Mouse (Mus musculus): ENCODE data around the gene Egr4. TPM values are rescaled to one million over a fixed set of nuclear protein-coding genes. Genes with fewer than 3 reads are reported as not detected.

Gene Egr4
- polyA plus RNA-seq, 1 experiment: not detected

DNA sequence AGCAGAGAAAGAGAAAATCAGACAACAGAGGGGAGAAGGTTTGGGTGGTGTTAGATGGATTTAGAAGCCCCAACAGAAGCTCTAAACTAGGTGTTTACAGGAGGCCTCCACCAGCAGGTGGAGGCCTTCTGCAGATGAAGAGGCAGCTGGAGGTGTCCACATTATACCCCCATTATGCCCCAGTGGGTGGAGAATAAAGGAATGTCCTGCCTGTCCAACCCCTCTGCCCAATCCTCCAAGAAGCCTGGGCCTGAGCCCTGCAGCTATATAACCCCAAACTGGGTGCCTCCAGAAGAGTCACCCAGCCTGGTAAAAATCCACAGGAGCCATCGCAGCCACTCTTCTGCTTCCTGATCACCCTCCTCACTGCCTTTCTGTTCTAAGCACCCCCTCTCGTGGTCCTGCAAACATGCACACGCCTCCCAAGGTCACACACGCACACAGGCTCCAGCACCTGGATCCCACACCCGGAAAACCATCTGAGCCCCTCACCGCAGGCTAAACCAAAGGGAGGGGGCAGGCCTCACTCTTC, 11.8 kb downstream of the Egr4 start:
- Histone ChIP-seq H3K4me3 (replicated peaks; ENCODE audit: extremely low read depth, low read depth, low read length) (no peak overlapping the region), H3K4me1 (ENCODE audit: control insufficient read depth, insufficient read depth, low read length) (no peaks in the 10 kb centered on the region)
- no peak for DNase-seq
- TF ChIP-seq POLR2A (IDR thresholded peaks at IDR 0.05; ENCODE audit: borderline replicate concordance, extremely low read depth, low read depth, low read length): no peak
- no peak for TF ChIP-seq CTCF (IDR thresholded peaks at IDR 0.05; ENCODE audit: insufficient read depth, low read length)
- 17% methylated on average over 6 of the region's 6 CpGs for WGBS

DNA sequence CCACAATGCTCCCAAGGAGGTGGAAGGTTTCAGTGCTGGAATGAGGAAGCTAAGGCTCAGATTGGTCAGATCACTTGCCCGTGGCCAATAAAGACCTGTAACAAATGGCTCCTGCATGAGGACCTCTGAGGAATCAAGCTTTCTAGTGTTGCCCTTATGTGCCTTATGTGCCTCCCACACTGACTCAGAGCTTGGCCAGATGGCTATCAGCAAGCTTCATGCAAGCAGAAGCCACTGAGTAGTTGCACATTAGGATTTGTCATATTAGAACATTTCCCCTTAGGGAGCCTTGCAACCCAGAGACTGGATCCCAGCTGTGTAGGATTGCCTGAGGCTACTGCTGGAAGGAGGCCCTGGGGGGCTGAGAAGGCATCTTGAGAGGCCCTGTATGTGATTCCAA, 13.0 kb downstream of the Egr4 start:
- 77% methylated on average over 1 of the region's 1 CpGs for WGBS
- DNase-seq: no peak
- Histone ChIP-seq H3K4me3 (replicated peaks; ENCODE audit: extremely low read depth, low read depth, low read length) (no peak overlapping the region), H3K4me1 (ENCODE audit: control insufficient read depth, insufficient read depth, low read length) (no peaks in the 10 kb centered on the region)
- TF ChIP-seq CTCF (IDR thresholded peaks at IDR 0.05; ENCODE audit: insufficient read depth, low read length) (no peak), POLR2A (IDR thresholded peaks at IDR 0.05; ENCODE audit: borderline replicate concordance, extremely low read depth, low read depth, low read length) (no peak)

DNA sequence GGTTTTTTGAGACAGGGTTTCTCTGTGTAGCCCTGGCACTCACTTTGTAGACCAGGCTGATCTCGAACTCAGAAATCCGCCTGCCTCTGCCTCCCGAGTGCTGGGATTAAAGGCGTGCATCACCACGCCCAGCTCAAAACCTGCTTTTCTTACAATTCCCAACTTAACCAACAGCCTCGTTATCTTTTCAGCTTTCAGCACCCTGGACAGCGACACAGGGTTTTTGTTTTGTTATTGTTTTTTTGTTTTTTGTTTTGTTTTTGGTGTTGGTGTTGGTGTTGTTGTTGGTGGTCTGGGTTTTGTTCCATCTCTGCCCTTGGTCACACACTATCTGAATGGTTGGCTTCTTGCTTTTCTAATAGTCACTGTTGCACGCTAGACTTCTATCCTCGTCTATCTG, 15.2 kb downstream of the Egr4 start:
- DNase-seq: no peak
- 60% methylated on average over 9 of the region's 9 CpGs for WGBS
- TF ChIP-seq CTCF (IDR thresholded peaks at IDR 0.05; ENCODE audit: insufficient read depth, low read length) (no peak), POLR2A (IDR thresholded peaks at IDR 0.05; ENCODE audit: borderline replicate concordance, extremely low read depth, low read depth, low read length) (no peak)
- H3K4me3 ChIP-seq (replicated peaks; ENCODE audit: extremely low read depth, low read depth, low read length): no peak overlapping the region
- no peaks in the 10 kb centered on the region for H3K4me1 ChIP-seq (ENCODE audit: control insufficient read depth, insufficient read depth, low read length)

DNA sequence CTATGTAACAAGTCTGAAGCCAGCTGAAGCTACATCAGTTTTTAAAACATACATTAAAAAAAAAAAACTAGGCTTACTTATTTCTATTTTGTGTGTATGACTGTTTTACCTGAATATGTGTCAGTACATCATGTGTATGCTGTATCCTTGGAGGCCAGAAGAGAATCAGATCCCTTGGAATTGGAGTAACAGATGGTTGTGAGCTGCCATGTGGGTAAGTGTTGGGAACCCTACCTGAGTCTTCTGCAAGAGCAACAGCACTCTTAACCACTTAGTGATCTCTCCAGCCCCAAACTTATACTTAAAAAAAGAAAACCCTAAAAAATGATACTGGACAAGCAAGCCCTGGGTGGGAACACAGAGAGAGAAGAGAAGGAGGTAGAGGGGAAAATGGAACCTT, 16.4 kb downstream of the Egr4 start:
- Histone ChIP-seq H3K4me1 (ENCODE audit: control insufficient read depth, insufficient read depth, low read length) (no peaks in the 10 kb centered on the region), H3K4me3 (replicated peaks; ENCODE audit: extremely low read depth, low read depth, low read length) (no peak overlapping the region)
- TF ChIP-seq CTCF (IDR thresholded peaks at IDR 0.05; ENCODE audit: insufficient read depth, low read length) (no peak), POLR2A (IDR thresholded peaks at IDR 0.05; ENCODE audit: borderline replicate concordance, extremely low read depth, low read depth, low read length) (no peak)
- no peak for DNase-seq

DNA sequence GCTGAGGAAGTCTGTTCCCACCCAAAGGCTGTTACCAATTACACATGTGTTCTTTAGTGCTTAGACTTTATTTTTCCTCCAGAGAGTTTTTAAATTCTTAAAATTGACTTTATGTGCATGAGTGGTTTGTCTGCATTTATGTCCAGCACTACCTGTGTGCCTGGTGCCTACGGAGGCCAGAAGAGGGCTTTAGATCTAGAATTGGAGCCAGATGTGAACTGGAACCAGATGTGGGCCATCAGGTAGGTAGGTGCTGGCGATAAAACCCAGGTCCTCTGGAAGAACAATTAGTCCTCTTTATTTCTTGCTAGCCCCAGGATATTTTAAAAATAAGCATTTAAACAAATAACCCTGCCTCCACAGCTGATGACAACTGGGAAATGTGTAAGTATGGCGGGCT, 21.8 kb downstream of the Egr4 start:
- no peak for TF ChIP-seq POLR2A (IDR thresholded peaks at IDR 0.05; ENCODE audit: borderline replicate concordance, extremely low read depth, low read depth, low read length)
- no peak for TF ChIP-seq CTCF (IDR thresholded peaks at IDR 0.05; ENCODE audit: insufficient read depth, low read length)
- DNase-seq: no peak
- 88% methylated on average over 3 of the region's 3 CpGs for WGBS
- H3K4me3 ChIP-seq (replicated peaks; ENCODE audit: extremely low read depth, low read depth, low read length): no peak overlapping the region
- no peaks in the 10 kb centered on the region for H3K4me1 ChIP-seq (ENCODE audit: control insufficient read depth, insufficient read depth, low read length)

DNA sequence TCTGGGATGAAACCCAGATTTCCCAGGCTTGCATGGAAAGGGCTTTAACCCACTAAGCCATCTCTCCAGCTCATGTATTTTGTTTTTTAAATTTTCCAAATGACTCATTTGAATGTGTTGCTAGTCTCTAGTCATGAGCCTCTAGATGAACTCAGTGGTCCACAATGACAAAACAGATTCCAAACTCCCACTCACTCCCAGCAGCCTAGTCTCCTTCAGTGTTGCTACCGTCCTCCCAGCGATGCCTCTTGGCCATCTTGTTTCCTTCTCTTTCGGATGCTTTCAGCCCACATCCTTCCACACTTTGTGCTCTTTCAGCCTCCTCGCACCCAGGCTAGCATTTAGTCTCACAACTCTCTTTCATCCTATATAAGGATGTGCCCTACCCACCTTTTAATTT, 23.1 kb downstream of the Egr4 start:
- DNase-seq: no peak
- Histone ChIP-seq H3K4me1 (ENCODE audit: control insufficient read depth, insufficient read depth, low read length) (no peaks in the 10 kb centered on the region), H3K4me3 (replicated peaks; ENCODE audit: extremely low read depth, low read depth, low read length) (no peak overlapping the region)
- TF ChIP-seq CTCF (IDR thresholded peaks at IDR 0.05; ENCODE audit: insufficient read depth, low read length) (no peak), POLR2A (IDR thresholded peaks at IDR 0.05; ENCODE audit: borderline replicate concordance, extremely low read depth, low read depth, low read length) (no peak)
- 85% methylated on average over 4 of the region's 4 CpGs for WGBS

DNA sequence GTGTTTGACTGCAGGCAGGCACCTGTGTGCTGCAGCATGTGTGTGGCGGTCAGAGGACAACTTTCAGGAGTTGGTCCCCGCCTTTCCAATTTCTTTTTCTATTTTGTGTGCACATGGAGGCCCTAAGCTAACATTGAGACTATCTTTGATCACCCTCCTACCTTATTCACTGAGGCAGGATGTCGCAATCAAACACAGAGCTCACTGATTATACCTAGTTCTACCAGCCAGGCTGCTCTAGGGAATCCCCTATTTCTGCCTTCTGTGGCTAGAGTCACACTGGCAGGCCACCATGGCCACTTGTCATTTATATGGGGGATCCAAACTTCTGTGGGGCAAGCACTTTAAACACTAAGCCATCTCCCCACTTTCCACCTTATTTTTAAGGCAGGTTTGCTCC, 23.7 kb downstream of the Egr4 start:
- Histone ChIP-seq H3K4me3 (replicated peaks; ENCODE audit: extremely low read depth, low read depth, low read length) (no peak overlapping the region), H3K4me1 (ENCODE audit: control insufficient read depth, insufficient read depth, low read length) (no peaks in the 10 kb centered on the region)
- TF ChIP-seq POLR2A (IDR thresholded peaks at IDR 0.05; ENCODE audit: borderline replicate concordance, extremely low read depth, low read depth, low read length) (no peak), CTCF (IDR thresholded peaks at IDR 0.05; ENCODE audit: insufficient read depth, low read length) (no peak)
- 61% methylated on average over 3 of the region's 3 CpGs for WGBS
- no peak for DNase-seq

DNA sequence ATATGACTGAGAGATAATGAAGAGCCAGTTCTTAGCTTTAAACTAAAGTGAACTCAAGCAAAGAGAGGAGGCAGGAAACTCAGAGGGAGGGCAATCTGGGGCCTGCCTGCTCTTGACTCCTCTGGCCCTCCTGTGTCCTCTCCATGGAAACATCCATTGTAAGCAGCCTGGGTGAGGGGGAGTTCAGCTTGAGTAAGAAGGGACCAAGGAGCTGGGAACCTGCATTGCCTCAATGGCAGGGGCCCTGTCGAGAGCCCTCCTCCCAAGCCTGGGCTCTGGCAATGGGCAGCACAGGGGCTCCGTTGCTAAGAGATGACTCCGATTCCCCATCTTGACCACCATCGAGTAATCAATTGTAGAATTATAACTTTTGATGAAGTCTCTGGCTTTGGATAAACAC, 24.9 kb downstream of the Egr4 start:
- TF ChIP-seq POLR2A (IDR thresholded peaks at IDR 0.05; ENCODE audit: borderline replicate concordance, extremely low read depth, low read depth, low read length) (no peak), CTCF (IDR thresholded peaks at IDR 0.05; ENCODE audit: insufficient read depth, low read length) (no peak)
- Histone ChIP-seq H3K4me3 (replicated peaks; ENCODE audit: extremely low read depth, low read depth, low read length) (no peak overlapping the region), H3K4me1 (ENCODE audit: control insufficient read depth, insufficient read depth, low read length) (no peaks in the 10 kb centered on the region)
- 79% methylated on average over 4 of the region's 4 CpGs for WGBS
- DNase-seq: no peak

DNA sequence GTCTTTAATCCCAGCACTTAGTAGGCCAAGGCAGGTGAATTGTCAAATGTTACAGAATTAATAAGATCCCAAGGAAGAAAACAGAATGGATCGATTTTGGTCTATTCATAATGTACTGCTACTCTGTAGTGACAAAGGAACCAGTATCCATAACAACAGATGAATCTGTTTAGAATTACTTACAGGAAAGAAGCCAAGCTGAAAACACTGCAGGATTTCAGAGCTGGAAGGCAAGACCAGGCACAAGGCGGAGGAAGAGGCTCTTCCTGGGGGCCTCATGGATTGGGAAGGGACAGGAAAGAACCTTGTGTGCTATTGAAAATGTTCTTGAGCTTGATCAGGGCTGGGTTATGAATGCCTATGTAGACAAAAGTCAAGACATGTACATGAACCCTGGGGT, 27.7 kb downstream of the Egr4 start:
- 71% methylated on average over 2 of the region's 2 CpGs for WGBS
- no peaks in the 10 kb centered on the region for H3K4me1 ChIP-seq (ENCODE audit: control insufficient read depth, insufficient read depth, low read length)
- no peak for DNase-seq
- TF ChIP-seq POLR2A (IDR thresholded peaks at IDR 0.05; ENCODE audit: borderline replicate concordance, extremely low read depth, low read depth, low read length): no peak
- no peak for TF ChIP-seq CTCF (IDR thresholded peaks at IDR 0.05; ENCODE audit: insufficient read depth, low read length)
- H3K4me3 ChIP-seq (replicated peaks; ENCODE audit: extremely low read depth, low read depth, low read length): no peak overlapping the region

DNA sequence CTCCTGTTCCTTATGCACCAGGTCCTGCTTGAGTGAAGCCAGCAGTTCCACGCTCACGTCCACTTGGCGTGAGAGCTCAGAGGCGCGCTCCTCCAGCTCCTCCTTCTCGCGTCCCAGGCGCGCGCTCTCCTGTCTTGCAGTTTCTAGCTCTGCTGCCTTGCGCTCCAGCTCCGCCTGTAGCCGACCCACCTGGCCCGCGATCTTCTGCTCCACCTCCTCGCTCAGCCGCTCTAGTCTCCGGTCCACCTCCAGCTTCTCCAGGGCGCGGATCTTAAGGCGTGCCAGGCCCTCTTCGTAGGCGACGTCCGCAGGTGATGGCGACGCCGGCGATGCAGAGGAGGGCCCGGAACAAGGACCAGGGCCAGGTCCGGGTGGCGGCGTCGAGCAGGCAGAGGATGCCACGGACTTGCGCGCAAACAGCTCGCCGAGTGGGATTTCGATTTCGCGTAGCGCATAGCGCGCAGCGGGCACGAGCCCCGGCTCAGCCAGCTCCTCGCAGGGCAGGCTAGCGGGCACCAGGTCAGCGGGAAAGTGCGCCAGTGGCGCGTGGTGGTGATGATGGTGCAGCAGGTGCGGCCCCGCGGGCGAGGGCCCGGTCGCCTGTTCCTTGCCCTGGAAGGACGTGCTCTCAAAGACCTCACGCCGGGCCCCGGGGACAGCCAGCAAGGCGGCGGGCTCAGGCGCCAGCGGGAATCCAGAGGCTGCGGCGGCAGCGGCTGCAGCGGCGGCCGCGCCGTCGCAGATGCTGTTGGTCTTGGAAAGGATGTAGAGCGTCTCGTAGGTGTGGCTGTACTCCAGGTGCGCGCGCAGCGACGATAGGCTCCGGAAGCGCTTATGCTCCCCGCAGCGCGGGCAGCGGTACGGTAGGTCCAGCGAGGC, 29.3 kb downstream of the Egr4 start:
- no peak for DNase-seq
- TF ChIP-seq CTCF (IDR thresholded peaks at IDR 0.05; ENCODE audit: insufficient read depth, low read length) (no peak), POLR2A (IDR thresholded peaks at IDR 0.05; ENCODE audit: borderline replicate concordance, extremely low read depth, low read depth, low read length) (no peak)
- 5% methylated on average over 92 of the region's 92 CpGs for WGBS
- H3K4me3 ChIP-seq (replicated peaks; ENCODE audit: extremely low read depth, low read depth, low read length): no peak overlapping the region
- no peaks in the 10 kb centered on the region for H3K4me1 ChIP-seq (ENCODE audit: control insufficient read depth, insufficient read depth, low read length)

Data from lung, adult 2 months (tissue).